Mouse (Mus musculus): ENCODE data around the gene Tbccd1. TPM values are rescaled to one million over a fixed set of nuclear protein-coding genes. Genes with fewer than 3 reads are reported as not detected.
A peak's percentile ranks its signal among the peaks of the same experiment; 100 is the strongest.

Gene Tbccd1
- polyA plus RNA-seq (2014; fragmentation: Nextera tagmentation; extraction: Ambion mirVana): 36.3 and 40.2 TPM in 2 replicates

GRCm38 (mm10) chr16:22857431-22858113 is at the start of gene Tbccd1, which contains the start of gene Dnajb11:
Gene Tbccd1 (minus strand): TSS chr16:22857669.
Gene Dnajb11 (plus strand): TSS chr16:22857845.
- peak within 1 kb of the TSS; percentile 88 for H3K9ac ChIP-seq (ENCODE audit: low read length)
- under 1% methylated on average over 62 of the region's 62 CpGs for WGBS
- H3K4me2 ChIP-seq: peak within 1 kb of the TSS; percentile 87
- peak within 1 kb of the TSS; percentile 91 for H3K4me3 ChIP-seq (ENCODE audit: low read depth, low read length)
- H3K4me1 ChIP-seq (ENCODE audit: control insufficient read depth, insufficient read depth, low read length): peaks cover 12% of the 10 kb centered on the region
- peak; percentile 99 for DNase-seq (ENCODE audit: low spot score, missing footprints)
- H3K36me3 ChIP-seq (ENCODE audit: control insufficient read depth, insufficient read depth, low read length): peaks cover under 1% of the 10 kb centered on the region; the same call in 1 of the 2 replicates
- H3K27me3 ChIP-seq (ENCODE audit: control insufficient read depth, insufficient read depth, low read length): no peaks in the 10 kb centered on the region; the same call in 1 of the 2 replicates
- no peaks in the 10 kb centered on the region for H3K9me3 ChIP-seq (ENCODE audit: control insufficient read depth, low read length)
- ATAC-seq (ENCODE audit: low FRiP score): peak; percentile 100
- H3K27ac ChIP-seq (ENCODE audit: low read depth, low read length): no peak within 1 kb of the TSS

- 81% methylated on average over 3 of the region's 3 CpGs for WGBS
- H3K27ac ChIP-seq (ENCODE audit: low read depth, low read length): no peak overlapping the region
- no peaks in the 10 kb centered on the region for H3K27me3 ChIP-seq (ENCODE audit: control insufficient read depth, insufficient read depth, low read length)
- no peak overlapping the region for H3K9ac ChIP-seq (ENCODE audit: low read length)
- H3K9me3 ChIP-seq (ENCODE audit: control insufficient read depth, low read length): no peaks in the 10 kb centered on the region
- no peak overlapping the region for H3K4me3 ChIP-seq (ENCODE audit: low read depth, low read length)
- H3K4me1 ChIP-seq (ENCODE audit: control insufficient read depth, insufficient read depth, low read length): no peaks in the 10 kb centered on the region
- H3K4me2 ChIP-seq: no peak overlapping the region
- DNase-seq (ENCODE audit: low spot score, missing footprints): no peak
- ATAC-seq (ENCODE audit: low FRiP score): no peak
- H3K36me3 ChIP-seq (ENCODE audit: control insufficient read depth, insufficient read depth, low read length): no peaks in the 10 kb centered on the region; the same call in 1 of the 2 replicates
These were observed 43.9 kb upstream of the Tbccd1 start for GRCm38 (mm10) chr16:22901326-22901725.

GRCm38 (mm10) chr16:22899866-22900570 is 42.5 kb upstream of the Tbccd1 start:
- ATAC-seq (ENCODE audit: low FRiP score) (no peak), DNase-seq (ENCODE audit: low spot score, missing footprints) (no peak)
- no peaks in the 10 kb centered on the region for H3K9me3 ChIP-seq (ENCODE audit: control insufficient read depth, low read length)
- 81% methylated on average over 10 of the region's 10 CpGs for WGBS
- no peak overlapping the region for H3K4me2 ChIP-seq
- H3K27ac ChIP-seq (ENCODE audit: low read depth, low read length): no peak overlapping the region
- no peaks in the 10 kb centered on the region for H3K4me1 ChIP-seq (ENCODE audit: control insufficient read depth, insufficient read depth, low read length)
- no peak overlapping the region for H3K9ac ChIP-seq (ENCODE audit: low read length)
- H3K36me3 ChIP-seq (ENCODE audit: control insufficient read depth, insufficient read depth, low read length): no peaks in the 10 kb centered on the region; the same call in 1 of the 2 replicates
- H3K27me3 ChIP-seq (ENCODE audit: control insufficient read depth, insufficient read depth, low read length): no peaks in the 10 kb centered on the region
- no peak overlapping the region for H3K4me3 ChIP-seq (ENCODE audit: low read depth, low read length)

GRCm38 (mm10) chr16:22899346-22899745 is 41.9 kb upstream of the Tbccd1 start:
- Histone ChIP-seq H3K27ac (ENCODE audit: low read depth, low read length) (no peak overlapping the region), H3K9ac (ENCODE audit: low read length) (no peak overlapping the region), H3K4me1 (ENCODE audit: control insufficient read depth, insufficient read depth, low read length) (no peaks in the 10 kb centered on the region), H3K4me2 (no peak overlapping the region), H3K4me3 (ENCODE audit: low read depth, low read length) (no peak overlapping the region), H3K27me3 (ENCODE audit: control insufficient read depth, insufficient read depth, low read length) (no peaks in the 10 kb centered on the region), H3K36me3 (ENCODE audit: control insufficient read depth, insufficient read depth, low read length) (no peaks in the 10 kb centered on the region; the same call in 1 of the 2 replicates), H3K9me3 (ENCODE audit: control insufficient read depth, low read length) (no peaks in the 10 kb centered on the region)
- no peak for DNase-seq (ENCODE audit: low spot score, missing footprints)
- ATAC-seq (ENCODE audit: low FRiP score): no peak
- 71% methylated on average over 5 of the region's 5 CpGs for WGBS

- Histone ChIP-seq H3K4me2 (no peak overlapping the region), H3K36me3 (ENCODE audit: control insufficient read depth, insufficient read depth, low read length) (no peaks in the 10 kb centered on the region; the same call in 1 of the 2 replicates), H3K9ac (ENCODE audit: low read length) (no peak overlapping the region), H3K27me3 (ENCODE audit: control insufficient read depth, insufficient read depth, low read length) (no peaks in the 10 kb centered on the region), H3K27ac (ENCODE audit: low read depth, low read length) (no peak overlapping the region), H3K4me3 (ENCODE audit: low read depth, low read length) (no peak overlapping the region), H3K9me3 (ENCODE audit: control insufficient read depth, low read length) (no peaks in the 10 kb centered on the region), H3K4me1 (ENCODE audit: control insufficient read depth, insufficient read depth, low read length) (no peaks in the 10 kb centered on the region)
- no peak for DNase-seq (ENCODE audit: low spot score, missing footprints)
- 75% methylated on average over 2 of the region's 2 CpGs for WGBS
- no peak for ATAC-seq (ENCODE audit: low FRiP score)
These were observed 39.1 kb upstream of the Tbccd1 start for GRCm38 (mm10) chr16:22896618-22897017.

GRCm38 (mm10) chr16:22894095-22894494 is 36.6 kb upstream of the Tbccd1 start:
- ATAC-seq (ENCODE audit: low FRiP score) (no peak), DNase-seq (ENCODE audit: low spot score, missing footprints) (no peak)
- Histone ChIP-seq H3K9ac (ENCODE audit: low read length) (no peak overlapping the region), H3K27me3 (ENCODE audit: control insufficient read depth, insufficient read depth, low read length) (no peaks in the 10 kb centered on the region), H3K4me2 (no peak overlapping the region), H3K9me3 (ENCODE audit: control insufficient read depth, low read length) (no peaks in the 10 kb centered on the region), H3K4me1 (ENCODE audit: control insufficient read depth, insufficient read depth, low read length) (no peaks in the 10 kb centered on the region), H3K27ac (ENCODE audit: low read depth, low read length) (no peak overlapping the region), H3K36me3 (ENCODE audit: control insufficient read depth, insufficient read depth, low read length) (no peaks in the 10 kb centered on the region; the same call in 1 of the 2 replicates), H3K4me3 (ENCODE audit: low read depth, low read length) (no peak overlapping the region)
- 82% methylated on average over 7 of the region's 8 CpGs for WGBS

- no peak overlapping the region for H3K9ac ChIP-seq (ENCODE audit: low read length)
- no peak overlapping the region for H3K4me2 ChIP-seq
- no peak overlapping the region for H3K4me3 ChIP-seq (ENCODE audit: low read depth, low read length)
- H3K4me1 ChIP-seq (ENCODE audit: control insufficient read depth, insufficient read depth, low read length): 0 out of 2 replicates have a peak, but pooled peaks cover 3% of the 10 kb centered on the region
- ATAC-seq (ENCODE audit: low FRiP score): no peak
- no peaks in the 10 kb centered on the region for H3K9me3 ChIP-seq (ENCODE audit: control insufficient read depth, low read length)
- H3K27me3 ChIP-seq (ENCODE audit: control insufficient read depth, insufficient read depth, low read length): no peaks in the 10 kb centered on the region
- no peaks in the 10 kb centered on the region for H3K36me3 ChIP-seq (ENCODE audit: control insufficient read depth, insufficient read depth, low read length)
- H3K27ac ChIP-seq (ENCODE audit: low read depth, low read length): no peak overlapping the region
- DNase-seq (ENCODE audit: low spot score, missing footprints): no peak
- WGBS: 90% methylated on average over 8 of the region's 8 CpGs
These were observed 34.3 kb upstream of the Tbccd1 start for GRCm38 (mm10) chr16:22891733-22892154.

- Histone ChIP-seq H3K4me1 (ENCODE audit: control insufficient read depth, insufficient read depth, low read length) (0 out of 2 replicates have a peak, but pooled peaks cover 3% of the 10 kb centered on the region), H3K4me3 (ENCODE audit: low read depth, low read length) (no peak within 1 kb of the TSS), H3K36me3 (ENCODE audit: control insufficient read depth, insufficient read depth, low read length) (no peaks in the 10 kb centered on the region), H3K9ac (ENCODE audit: low read length) (no peak within 1 kb of the TSS), H3K4me2 (no peak within 1 kb of the TSS), H3K9me3 (ENCODE audit: control insufficient read depth, low read length) (no peaks in the 10 kb centered on the region), H3K27ac (ENCODE audit: low read depth, low read length) (no peak within 1 kb of the TSS), H3K27me3 (ENCODE audit: control insufficient read depth, insufficient read depth, low read length) (no peaks in the 10 kb centered on the region)
- DNase-seq (ENCODE audit: low spot score, missing footprints): no peak
- WGBS: 91% methylated on average over 11 of the region's 11 CpGs
- no peak for ATAC-seq (ENCODE audit: low FRiP score)
These were observed 33.4 kb upstream of the Tbccd1 start, which contains the start of gene Ahsg for GRCm38 (mm10) chr16:22890683-22891510. Gene Ahsg (plus strand): TSS chr16:22891277.

All from midbrain, embryonic 11.5 days (tissue).